Mouse (Mus musculus) MEL (cell line): Measurements from ENCODE around the gene Kazn. TPM values are rescaled to one million over a fixed set of nuclear protein-coding genes. Genes with fewer than 3 reads are reported as not detected.

Experiments used
- DNase-seq: peaks from one replicate; pipeline ENCODE4 v3.0.0; 2011; ENCODE audit warnings: low read depth, low spot score
- H3K27ac ChIP-seq: 2 replicates; pipeline ENCODE4 v1.5.1; 2012; ENCODE audit warnings: low read depth, mild to moderate bottlenecking, control low read depth, low read length, moderate library complexity; ENCODE audit not compliant: control insufficient read depth
- H3K27me3 ChIP-seq, 2 experiments: fragments of 150-350 bp in 1 of 2; sonication (generic) in 1 of 2; 2 replicates each; pipeline ENCODE4 v1.6.1; 2012; ENCODE audit warnings: low read length in 2 of 2, mild to moderate bottlenecking in 2 of 2, improper control_type of control experiment in 1 of 2, moderate library complexity in 1 of 2; ENCODE audit not compliant: insufficient read depth in 2 of 2, control insufficient read depth in 1 of 2
- H3K36me3 ChIP-seq, 2 experiments: 2 replicates each; pipeline ENCODE4 v1.6.1; 2012 to 2014; ENCODE audit warnings: low read length in 2 of 2, improper control_type of control experiment in 1 of 2, inconsistent platforms in 1 of 2, mild to moderate bottlenecking in 1 of 2; ENCODE audit not compliant: insufficient read depth in 2 of 2, control insufficient read depth in 1 of 2
- H3K4me1 ChIP-seq, 2 experiments: fragments of 150-350 bp in 1 of 2; sonication (generic) in 1 of 2; 2 replicates each; pipeline ENCODE4 v1.6.1; 2012; ENCODE audit warnings: low read length in 2 of 2, improper control_type of control experiment in 1 of 2, mild to moderate bottlenecking in 1 of 2; ENCODE audit not compliant: insufficient read depth in 2 of 2, control insufficient read depth in 1 of 2
- H3K4me3 ChIP-seq, 2 experiments: fragments of 150-350 bp in 1 of 2; sonication (generic) in 1 of 2; 2 replicates each; pipeline ENCODE4 v1.5.1; 2012; ENCODE audit warnings: low read depth in 2 of 2, low read length in 2 of 2, mild to moderate bottlenecking in 2 of 2, moderate library complexity in 2 of 2, control low read depth in 1 of 2, improper control_type of control experiment in 1 of 2; ENCODE audit not compliant: control insufficient read depth in 1 of 2, insufficient read depth in 1 of 2
- H3K79me2 ChIP-seq: 2 replicates; pipeline ENCODE4 v1.6.1; 2012; ENCODE audit warnings: mild to moderate bottlenecking, low read length, moderate library complexity; ENCODE audit not compliant: control insufficient read depth, poor library complexity, insufficient read depth
- H3K9ac ChIP-seq: 2 replicates; pipeline ENCODE4 v1.6.1; 2012; ENCODE audit warnings: low read depth, mild to moderate bottlenecking, control low read depth, low read length, moderate library complexity; ENCODE audit not compliant: control insufficient read depth, poor library complexity, severe bottlenecking
- H3K9me3 ChIP-seq: fragments of 150-350 bp; sonication (generic); replicated peaks from 2 replicates; pipeline ENCODE4 v1.6.1; 2012; ENCODE audit warnings: mild to moderate bottlenecking, low read length, improper control_type of control experiment, moderate library complexity; ENCODE audit not compliant: insufficient read depth
- E2F4 ChIP-seq: IDR thresholded peaks from 2 replicates; pipeline ENCODE4 v1.6.1; 2011; ENCODE audit warnings: low read depth, low read length, improper control_type of control experiment, borderline replicate concordance
- GABPA ChIP-seq: IDR thresholded peaks from 2 replicates; pipeline ENCODE4 v1.6.1; 2012; ENCODE audit warnings: low read depth, mild to moderate bottlenecking, inconsistent platforms, low read length, improper control_type of control experiment, moderate library complexity
- HCFC1 ChIP-seq: IDR thresholded peaks from 2 replicates; pipeline ENCODE4 v1.6.1; 2012; ENCODE audit warnings: low read depth, mild to moderate bottlenecking, inconsistent platforms, low read length, improper control_type of control experiment, moderate library complexity
- MAX ChIP-seq: IDR thresholded peaks from 2 replicates; pipeline ENCODE4 v1.6.1; 2011; ENCODE audit warnings: low read length, improper control_type of control experiment
- MEF2A ChIP-seq: IDR thresholded peaks from 2 replicates; pipeline ENCODE4 v1.6.1; 2014; ENCODE audit warnings: low read depth, mild to moderate bottlenecking, inconsistent platforms, low read length, improper control_type of control experiment; ENCODE audit not compliant: poor library complexity, insufficient replicate concordance, severe bottlenecking; ENCODE audit errors: extremely low read depth
- NRF1 ChIP-seq: IDR thresholded peaks from 2 replicates; pipeline ENCODE4 v1.6.1; 2014; ENCODE audit warnings: low read depth, mild to moderate bottlenecking, inconsistent platforms, low read length, improper control_type of control experiment, moderate library complexity; ENCODE audit not compliant: poor library complexity, insufficient read depth, severe bottlenecking
- SMC3 ChIP-seq: IDR thresholded peaks from 2 replicates; pipeline ENCODE4 v1.6.1; 2011; ENCODE audit warnings: low read depth, low read length, improper control_type of control experiment
- TCF12 ChIP-seq: IDR thresholded peaks from 2 replicates; pipeline ENCODE4 v1.6.1; 2014; ENCODE audit warnings: low read depth, mild to moderate bottlenecking, inconsistent platforms, low read length, improper control_type of control experiment, moderate library complexity
- UBTF ChIP-seq: IDR thresholded peaks from 2 replicates; pipeline ENCODE4 v1.6.1; 2012; ENCODE audit warnings: low read depth, mild to moderate bottlenecking, inconsistent platforms, low read length, improper control_type of control experiment, moderate library complexity, borderline replicate concordance; ENCODE audit not compliant: insufficient read depth
- USF1 ChIP-seq: IDR thresholded peaks from 2 replicates; pipeline ENCODE4 v1.6.1; 2014; ENCODE audit warnings: low read depth, mild to moderate bottlenecking, inconsistent platforms, low read length, improper control_type of control experiment, moderate library complexity
- ZC3H11A ChIP-seq: IDR thresholded peaks from 2 replicates; pipeline ENCODE4 v1.6.1; 2012; ENCODE audit warnings: low read depth, mild to moderate bottlenecking, inconsistent platforms, low read length, improper control_type of control experiment
- ZKSCAN1 ChIP-seq: IDR thresholded peaks from 2 replicates; pipeline ENCODE4 v1.6.1; 2012; ENCODE audit warnings: low read depth, mild to moderate bottlenecking, inconsistent platforms, low read length, improper control_type of control experiment, moderate library complexity
- ZMIZ1 ChIP-seq: IDR thresholded peaks from 2 replicates; pipeline ENCODE4 v1.6.1; 2012; ENCODE audit warnings: low read depth, mild to moderate bottlenecking, inconsistent platforms, low read length, improper control_type of control experiment, moderate library complexity
- polyA plus RNA-seq, 2 experiments: library from polyadenylated mRNA; stranded (reverse) in 1 of 2; unstranded in 1 of 2; fragments of >175 nt in 1 of 2; fragments of >200 nt in 1 of 2; gene quantifications; 2 replicates each; pipeline versions ENCODE4 v1.2.1 to v1.2.4; 2012; ENCODE audit warnings: low replicate concordance in 2 of 2, low read depth in 1 of 2; ENCODE audit not compliant: insufficient read length in 2 of 2, insufficient read depth in 1 of 2, missing spikeins in 1 of 2
- total RNA-seq: library from RNA; depleted of rRNA; stranded (reverse); fragments of 300-350 nt; gene quantifications from 2 replicates; pipeline ENCODE4 v1.2.3, GENCODE M21; 2012

The Kazn gene
- total and polyA plus RNA-seq, 3 experiments = not detected

GRCm38 (mm10) chr4:142071243-142071991 is 167.8 kb downstream of the Kazn start:
- Histone ChIP-seq H3K4me1 (no peaks in the 10 kb centered on the region), H3K79me2 (no peaks in the 10 kb centered on the region), H3K36me3 (no peaks in the 10 kb centered on the region), H3K4me3 (no peak overlapping the region), H3K9ac (no peak overlapping the region), H3K27me3 (no peaks in the 10 kb centered on the region), H3K27ac (no peak overlapping the region), H3K9me3 (no peaks in the 10 kb centered on the region)
- TF ChIP-seq ZKSCAN1 (no peak), MEF2A (no peak), TCF12 (no peak), ZC3H11A (no peak), HCFC1 (no peak)
- no peak for DNase-seq

DNA sequence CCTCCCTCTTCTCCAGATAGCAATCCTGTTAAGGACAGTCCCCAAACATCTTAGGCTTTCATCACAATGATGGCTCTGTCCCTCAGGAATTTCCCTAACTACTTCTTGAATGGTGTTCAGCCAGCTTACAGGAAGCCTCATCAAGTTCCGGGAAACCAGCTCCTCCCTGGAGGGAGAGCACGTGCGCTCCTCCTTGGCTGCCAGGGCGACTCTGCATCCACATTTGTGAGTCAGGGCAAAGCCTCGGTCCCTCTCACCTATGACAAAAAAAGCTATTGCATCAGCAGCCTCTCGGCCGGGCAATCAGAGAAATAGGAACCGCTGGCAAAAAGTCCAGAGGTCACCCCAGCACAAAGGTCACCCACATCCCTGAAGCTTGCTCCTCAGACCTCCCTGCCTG is 168.4 kb downstream of the Kazn start:
- Histone ChIP-seq H3K27ac (no peak overlapping the region), H3K79me2 (no peaks in the 10 kb centered on the region), H3K9ac (no peak overlapping the region), H3K27me3 (no peaks in the 10 kb centered on the region), H3K9me3 (no peaks in the 10 kb centered on the region), H3K4me1 (no peaks in the 10 kb centered on the region), H3K36me3 (no peaks in the 10 kb centered on the region), H3K4me3 (no peak overlapping the region)
- no peak for DNase-seq
- TF ChIP-seq MAX = no peak
- TF ChIP-seq SMC3 = no peak
- no peak for TF ChIP-seq USF1
- no peak for TF ChIP-seq GABPA
- TF ChIP-seq TCF12 = no peak
- TF ChIP-seq E2F4 = no peak

GRCm38 (mm10) chr4:142068899-142069812 is 170.0 kb downstream of the Kazn start:
- H3K9me3 ChIP-seq = no peaks in the 10 kb centered on the region
- TF ChIP-seq MEF2A (no peak), ZMIZ1 (no peak), UBTF (no peak), NRF1 (no peak)
- H3K36me3 ChIP-seq = no peaks in the 10 kb centered on the region
- no peaks in the 10 kb centered on the region for H3K4me1 ChIP-seq
- H3K27ac ChIP-seq = no peak overlapping the region
- no peak overlapping the region for H3K4me3 ChIP-seq
- no peak for DNase-seq
- no peak overlapping the region for H3K9ac ChIP-seq
- no peaks in the 10 kb centered on the region for H3K27me3 ChIP-seq
- no peaks in the 10 kb centered on the region for H3K79me2 ChIP-seq
